Mouse (Mus musculus) c-Kit-negative CD71-positive TER-119-positive erythroid progenitor cells, embryonic 14.5 days (primary cell): ENCODE data around the gene Pabpn1.
A peak's percentile ranks its signal among the peaks of the same experiment; 100 is the strongest.

Source experiments
- DNase-seq: peaks from one replicate; pipeline ENCODE4 v3.0.0-alpha.2; 2013; ENCODE audit warnings: low read depth, low spot score

Pabpn1 gene

GRCm38 (mm10) chr14:54893651-54894181, 1.4 kb downstream of the Pabpn1 start:
- DNase-seq, result peak; percentile 100

GRCm38 (mm10) chr14:54894296-54895151, 2.2 kb downstream of the Pabpn1 start:
- DNase-seq, result no peak

GRCm38 (mm10) chr14:54897445-54897844, 5.1 kb downstream of the Pabpn1 start:
- DNase-seq, result no peak

- DNase-seq, result no peak
These were observed 8.1 kb downstream of the Pabpn1 start for GRCm38 (mm10) chr14:54900383-54900782.

- no peak for DNase-seq
These were observed 11.3 kb downstream of the Pabpn1 start for GRCm38 (mm10) chr14:54903641-54904040.

GRCm38 (mm10) chr14:54908682-54909081, 16.4 kb downstream of the Pabpn1 start:
- no peak for DNase-seq

- no peak for DNase-seq
These were observed 20.0 kb downstream of the Pabpn1 start for GRCm38 (mm10) chr14:54912109-54912850.

GRCm38 (mm10) chr14:54912886-54913285, 20.6 kb downstream of the Pabpn1 start, which contains the start of gene Slc22a17:
TSS of gene Slc22a17 (minus strand) at chr14:54913132.
- no peak for DNase-seq

GRCm38 (mm10) chr14:54913343-54913742, 21.0 kb downstream of the Pabpn1 start:
- DNase-seq, result no peak

- DNase-seq, result no peak
These were observed 27.9 kb downstream of the Pabpn1 start for GRCm38 (mm10) chr14:54920076-54920685.

GRCm38 (mm10) chr14:54924641-54925348, 32.5 kb downstream of the Pabpn1 start:
- DNase-seq, result peak; percentile 22

GRCm38 (mm10) chr14:54925349-54926342, 33.3 kb downstream of the Pabpn1 start, which contains the start of gene Efs:
TSS of gene Efs (minus strand) at chr14:54926126.
- DNase-seq, result no peak

GRCm38 (mm10) chr14:54926401-54927158, 34.3 kb downstream of the Pabpn1 start:
- no peak for DNase-seq

- no peak for DNase-seq
These were observed 35.0 kb downstream of the Pabpn1 start for GRCm38 (mm10) chr14:54927296-54927695.

- DNase-seq, result no peak
These were observed 37.5 kb downstream of the Pabpn1 start for GRCm38 (mm10) chr14:54929801-54930200.

- no peak for DNase-seq
These were observed 38.1 kb downstream of the Pabpn1 start for GRCm38 (mm10) chr14:54930431-54930830.

- no peak for DNase-seq
These were observed 40.4 kb downstream of the Pabpn1 start, which contains the start of gene Il25 for GRCm38 (mm10) chr14:54932645-54933150. TSS of gene Il25 (plus strand) at chr14:54932695.

- no peak for DNase-seq
These were observed 43.9 kb downstream of the Pabpn1 start, which contains the start of gene Cmtm5 for GRCm38 (mm10) chr14:54935904-54936830. TSS of gene Cmtm5 (plus strand) at chr14:54936261.
